Mouse (Mus musculus) ES-E14 (cell line): Measurements from ENCODE around the gene Tfeb.

Experiments
- HCFC1 ChIP-seq: IDR thresholded peaks from 2 replicates; pipeline ENCODE4 v1.6.1; 2012; ENCODE audit warnings: low read length, inconsistent platforms, borderline replicate concordance; ENCODE audit not compliant: insufficient read depth
- ZNF384 ChIP-seq: IDR thresholded peaks from 2 replicates; pipeline ENCODE4 v1.6.1; 2012; ENCODE audit warnings: low read depth, low read length, inconsistent platforms

DNA sequence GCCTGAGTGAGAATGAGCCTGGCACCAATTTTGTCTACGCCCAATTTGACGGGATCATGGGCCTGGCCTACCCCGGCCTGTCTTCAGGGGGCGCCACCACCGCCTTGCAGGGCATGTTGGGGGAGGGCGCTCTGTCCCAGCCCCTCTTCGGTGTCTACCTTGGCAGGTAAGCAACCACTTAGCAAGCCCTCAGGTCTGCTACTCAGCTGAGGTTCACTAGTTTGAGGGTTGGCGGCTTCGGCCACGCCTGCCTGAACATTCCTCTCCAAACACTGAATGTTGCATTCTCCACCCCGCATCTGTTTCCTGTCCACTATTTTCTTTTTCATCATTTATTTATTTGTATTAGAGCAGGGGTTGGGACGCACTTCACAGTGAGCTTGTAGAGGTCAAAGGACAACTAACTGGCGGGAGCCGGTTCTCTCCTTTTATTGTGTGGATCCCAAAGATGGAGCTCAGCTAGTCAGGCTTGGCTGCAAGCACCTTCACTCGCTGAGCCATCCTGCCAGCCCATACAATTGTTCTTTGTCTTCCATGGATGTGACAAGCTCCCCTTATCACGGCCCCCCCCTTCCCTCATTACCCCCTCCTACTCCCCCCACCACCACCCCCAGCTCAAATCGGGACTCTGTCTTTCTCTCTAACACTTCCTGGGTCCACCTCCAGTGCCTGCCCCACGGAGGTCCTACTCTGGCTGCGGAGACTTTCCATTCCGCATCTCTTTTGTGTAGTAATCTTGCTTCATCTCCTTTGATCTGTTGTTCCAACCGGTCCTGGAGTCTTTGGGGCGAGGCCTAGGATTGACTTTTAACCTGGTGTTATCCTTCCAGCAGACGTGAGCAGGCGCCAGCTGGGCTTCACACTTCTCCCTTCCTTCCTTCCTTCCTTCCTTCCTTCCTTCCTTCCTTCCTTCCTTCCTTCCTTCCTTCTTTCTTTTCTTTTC is 5.9 kb upstream of the Tfeb start:
- TF ChIP-seq ZNF384, result no peak
- TF ChIP-seq HCFC1, result no peak
